Mouse (Mus musculus): ENCODE measurements around the gene Atp11a. TPM values are rescaled to one million over a fixed set of nuclear protein-coding genes. Genes with fewer than 3 reads are reported as not detected.
A peak's percentile ranks its signal among the peaks of the same experiment; 100 is the strongest.

Gene Atp11a
- polyA plus RNA-seq, 1 experiment from 2014 or later = 23.3 TPM

DNA sequence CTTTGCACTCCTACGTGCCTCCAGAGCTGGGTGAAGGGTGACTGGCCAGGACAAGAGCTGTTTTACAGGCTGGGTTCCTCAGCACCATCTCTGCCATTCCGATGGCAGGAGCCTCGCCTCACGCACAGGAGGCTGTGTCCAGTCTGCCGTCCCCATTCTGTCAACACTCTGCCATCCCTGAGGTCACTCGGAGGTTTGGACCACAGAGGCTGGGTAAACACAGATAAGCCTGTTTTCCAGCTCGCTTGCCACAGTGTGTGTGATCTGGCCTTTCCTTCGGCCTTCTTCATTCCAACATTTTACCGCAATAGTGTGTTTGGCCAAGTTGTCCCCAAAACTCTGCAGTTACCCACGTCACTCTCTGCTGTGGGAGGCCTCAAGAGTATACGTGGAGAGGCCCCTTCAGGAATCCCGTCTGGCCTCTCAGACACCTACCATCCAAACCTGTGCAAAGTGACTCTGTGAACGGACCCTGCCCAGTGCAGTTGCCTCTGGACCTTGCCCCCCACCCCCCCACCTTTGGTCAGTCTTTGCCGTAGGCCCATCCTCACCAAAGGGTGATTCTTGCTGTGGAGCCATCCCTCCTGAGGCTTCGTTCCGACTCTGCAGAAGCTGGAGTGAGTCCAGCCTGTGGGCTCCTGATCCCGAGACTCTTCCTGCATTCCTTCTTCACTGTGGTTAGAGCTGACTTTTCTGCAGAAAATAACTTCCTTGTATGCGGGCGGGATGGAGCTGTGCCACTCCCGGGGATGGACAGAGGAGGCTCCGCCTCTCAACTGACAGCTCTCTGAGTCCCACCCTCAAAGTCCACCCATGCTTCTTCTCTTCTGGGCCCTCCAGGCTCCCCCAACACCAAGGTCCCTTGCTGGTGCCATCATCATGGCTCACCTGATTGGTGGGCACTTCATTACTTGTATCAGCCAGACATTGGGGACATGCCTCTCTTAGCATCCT lies 126.5 kb downstream of the Atp11a start:
- 0 out of 2 replicates have a peak, but pooled peaks have one; percentile 36 for ATAC-seq
- no peak for TF ChIP-seq CTCF (IDR thresholded peaks at IDR 0.05; ENCODE audit: low read depth)
- 47% methylated on average over 21 of the region's 21 CpGs for WGBS
- H3K27ac ChIP-seq (ENCODE audit: low read depth, low read length) = no peak overlapping the region
- H3K9me3 ChIP-seq (ENCODE audit: control insufficient read depth) = no peaks in the 10 kb centered on the region
- H3K4me1 ChIP-seq (replicated peaks; ENCODE audit: control insufficient read depth, insufficient read depth, low read length) = 0 out of 2 replicates have a peak, but pooled peaks cover 5% of the 10 kb centered on the region
- no peak overlapping the region for H3K4me3 ChIP-seq (ENCODE audit: low read depth, low read length)
- no peak overlapping the region for H3K9ac ChIP-seq (ENCODE audit: low read depth, low read length)
- H3K4me2 ChIP-seq (replicated peaks; ENCODE audit: low read depth) = no peak overlapping the region
- no peaks in the 10 kb centered on the region for H3K27me3 ChIP-seq (replicated peaks; ENCODE audit: control insufficient read depth, insufficient read depth, low read length)
- H3K36me3 ChIP-seq (ENCODE audit: control insufficient read depth, insufficient read depth) = no peaks in the 10 kb centered on the region

GRCm38 (mm10) chr8:12887772-12888435 lies 131.1 kb downstream of the Atp11a start:
- no peaks in the 10 kb centered on the region for H3K9me3 ChIP-seq (ENCODE audit: control insufficient read depth)
- TF ChIP-seq CTCF (IDR thresholded peaks at IDR 0.05; ENCODE audit: low read depth) = no peak
- WGBS = 84% methylated on average over 16 of the region's 16 CpGs
- ATAC-seq = no peak
- no peak overlapping the region for H3K4me3 ChIP-seq (ENCODE audit: low read depth, low read length)
- no peak overlapping the region for H3K27ac ChIP-seq (ENCODE audit: low read depth, low read length)
- no peak overlapping the region for H3K4me2 ChIP-seq (replicated peaks; ENCODE audit: low read depth)
- H3K27me3 ChIP-seq (replicated peaks; ENCODE audit: control insufficient read depth, insufficient read depth, low read length) = no peaks in the 10 kb centered on the region
- H3K4me1 ChIP-seq (replicated peaks; ENCODE audit: control insufficient read depth, insufficient read depth, low read length) = no peaks in the 10 kb centered on the region
- H3K36me3 ChIP-seq (ENCODE audit: control insufficient read depth, insufficient read depth) = no peaks in the 10 kb centered on the region
- no peak overlapping the region for H3K9ac ChIP-seq (ENCODE audit: low read depth, low read length)

GRCm38 (mm10) chr8:12889046-12889598 lies 132.3 kb downstream of the Atp11a start:
- Histone ChIP-seq H3K4me1 (replicated peaks; ENCODE audit: control insufficient read depth, insufficient read depth, low read length) (no peaks in the 10 kb centered on the region), H3K9me3 (ENCODE audit: control insufficient read depth) (no peaks in the 10 kb centered on the region), H3K36me3 (ENCODE audit: control insufficient read depth, insufficient read depth) (no peaks in the 10 kb centered on the region), H3K4me2 (replicated peaks; ENCODE audit: low read depth) (no peak overlapping the region), H3K27ac (ENCODE audit: low read depth, low read length) (no peak overlapping the region), H3K27me3 (replicated peaks; ENCODE audit: control insufficient read depth, insufficient read depth, low read length) (no peaks in the 10 kb centered on the region), H3K9ac (ENCODE audit: low read depth, low read length) (no peak overlapping the region), H3K4me3 (ENCODE audit: low read depth, low read length) (no peak overlapping the region)
- TF ChIP-seq CTCF (IDR thresholded peaks at IDR 0.05; ENCODE audit: low read depth) = no peak
- 90% methylated on average over 11 of the region's 11 CpGs for WGBS
- no peak for ATAC-seq

DNA sequence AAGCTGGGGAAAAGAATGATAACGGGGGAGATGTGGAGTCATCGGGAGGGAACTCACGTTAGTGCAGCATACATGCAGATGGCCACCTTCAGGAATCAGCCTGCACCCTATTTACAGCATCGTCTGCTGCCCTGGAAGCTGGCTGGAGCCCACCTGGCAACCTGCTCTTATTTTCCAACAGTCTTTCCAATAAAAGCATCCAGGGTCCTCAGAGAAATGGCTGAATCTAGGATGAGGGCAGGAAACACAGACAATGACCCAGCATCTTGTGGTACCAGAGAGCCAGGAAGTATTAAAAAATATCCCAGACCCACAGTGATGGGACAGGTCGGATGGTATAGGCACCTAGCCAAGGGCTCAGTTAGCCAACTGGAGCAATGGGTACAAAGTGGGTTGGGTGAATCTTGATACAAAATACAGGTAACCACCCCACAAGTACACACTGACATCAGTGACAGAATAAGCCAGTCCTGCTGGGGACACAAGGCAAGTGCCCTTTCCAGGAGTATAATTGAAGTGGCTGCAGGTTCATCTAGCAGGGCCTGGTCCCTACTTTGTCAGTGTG lies 136.2 kb downstream of the Atp11a start:
- ATAC-seq = no peak
- H3K27ac ChIP-seq (ENCODE audit: low read depth, low read length) = no peak overlapping the region
- no peak overlapping the region for H3K4me3 ChIP-seq (ENCODE audit: low read depth, low read length)
- no peak overlapping the region for H3K9ac ChIP-seq (ENCODE audit: low read depth, low read length)
- H3K27me3 ChIP-seq (replicated peaks; ENCODE audit: control insufficient read depth, insufficient read depth, low read length) = no peaks in the 10 kb centered on the region
- 77% methylated on average over 5 of the region's 5 CpGs for WGBS
- no peak overlapping the region for H3K4me2 ChIP-seq (replicated peaks; ENCODE audit: low read depth)
- H3K36me3 ChIP-seq (ENCODE audit: control insufficient read depth, insufficient read depth) = no peaks in the 10 kb centered on the region
- no peaks in the 10 kb centered on the region for H3K4me1 ChIP-seq (replicated peaks; ENCODE audit: control insufficient read depth, insufficient read depth, low read length)
- H3K9me3 ChIP-seq (ENCODE audit: control insufficient read depth) = no peaks in the 10 kb centered on the region
- TF ChIP-seq CTCF (IDR thresholded peaks at IDR 0.05; ENCODE audit: low read depth) = no peak

DNA sequence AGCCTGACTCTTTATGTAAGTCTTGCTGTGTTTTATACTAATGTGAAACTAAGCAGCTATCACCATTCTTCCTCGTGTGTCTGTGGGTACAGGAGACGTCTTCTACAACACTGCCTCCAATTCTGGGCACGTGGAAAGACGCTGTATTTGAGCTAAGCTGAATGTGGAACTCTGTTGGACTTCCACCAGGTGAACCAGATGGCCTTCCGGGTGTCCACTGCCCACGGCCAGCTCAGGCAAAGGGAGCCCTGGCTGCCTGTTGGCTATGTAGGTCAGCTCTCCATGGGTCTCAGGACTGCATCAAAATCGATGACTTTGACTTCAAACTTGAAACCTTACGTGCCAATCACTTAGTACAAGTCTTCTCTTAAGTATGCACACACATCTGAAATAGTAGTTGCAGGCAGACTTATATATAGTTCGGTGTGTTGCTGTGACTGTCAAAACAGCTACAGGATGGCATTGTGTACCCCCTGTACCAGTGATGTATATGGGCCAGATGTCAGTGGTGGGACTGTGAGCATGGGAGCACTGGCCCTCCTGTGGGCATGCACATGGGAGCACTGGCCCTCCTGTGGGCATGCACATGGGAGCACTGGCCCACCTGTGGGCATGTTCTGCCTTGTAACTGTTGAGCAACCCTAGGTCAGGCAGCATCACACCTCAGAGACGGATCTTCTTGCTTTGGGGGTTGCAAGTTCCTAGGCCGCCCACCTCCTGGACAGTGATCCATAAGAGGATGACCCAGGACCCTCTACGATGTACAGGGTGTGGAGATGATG lies 137.2 kb downstream of the Atp11a start:
- no peak overlapping the region for H3K4me2 ChIP-seq (replicated peaks; ENCODE audit: low read depth)
- no peaks in the 10 kb centered on the region for H3K9me3 ChIP-seq (ENCODE audit: control insufficient read depth)
- no peaks in the 10 kb centered on the region for H3K36me3 ChIP-seq (ENCODE audit: control insufficient read depth, insufficient read depth)
- H3K27me3 ChIP-seq (replicated peaks; ENCODE audit: control insufficient read depth, insufficient read depth, low read length) = no peaks in the 10 kb centered on the region
- no peak overlapping the region for H3K27ac ChIP-seq (ENCODE audit: low read depth, low read length)
- ATAC-seq = no peak
- H3K4me3 ChIP-seq (ENCODE audit: low read depth, low read length) = no peak overlapping the region
- no peak overlapping the region for H3K9ac ChIP-seq (ENCODE audit: low read depth, low read length)
- no peaks in the 10 kb centered on the region for H3K4me1 ChIP-seq (replicated peaks; ENCODE audit: control insufficient read depth, insufficient read depth, low read length)
- TF ChIP-seq CTCF (IDR thresholded peaks at IDR 0.05; ENCODE audit: low read depth) = no peak
- WGBS = 87% methylated on average over 12 of the region's 12 CpGs

All from intestine, postnatal 0 days (tissue).